Mouse (Mus musculus) WW6 (cell line): ENCODE measurements around the gene Hs3st6.
A peak's percentile ranks its signal among the peaks of the same experiment; 100 is the strongest.

Experiments
- DNase-seq: peaks from one replicate; pipeline ENCODE4 v3.0.0-alpha.2; 2013; ENCODE audit warnings: low read depth, low spot score

The Hs3st6 gene

GRCm38 (mm10) chr17:24766266-24766875 is 13.6 kb downstream of the Hs3st6 start:
- no peak for DNase-seq

DNA sequence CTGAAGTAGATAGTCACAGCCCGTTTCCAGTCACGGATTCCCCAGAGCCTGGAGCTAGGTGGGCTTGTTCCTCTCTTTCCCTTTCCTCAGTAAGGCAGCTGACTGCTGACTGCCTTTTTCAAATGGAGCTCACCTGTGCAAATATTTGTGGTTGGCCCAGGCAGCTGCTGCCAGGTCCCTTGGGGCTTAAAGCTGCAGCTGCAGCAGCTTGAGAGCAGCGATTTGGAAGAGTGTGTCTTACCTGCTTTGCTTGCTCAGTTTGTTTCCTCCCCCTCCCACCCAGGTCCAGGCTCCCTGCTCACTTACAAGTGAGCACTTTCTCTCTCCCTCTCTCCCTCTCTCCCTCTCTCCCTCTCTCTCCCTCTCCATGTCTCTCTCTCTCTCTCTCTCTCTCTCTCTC is 16.4 kb downstream of the Hs3st6 start:
- no peak for DNase-seq

- DNase-seq, result no peak
These were observed 20.5 kb downstream of the Hs3st6 start for GRCm38 (mm10) chr17:24773241-24773640.

- DNase-seq, result no peak
These were observed 22.4 kb downstream of the Hs3st6 start for GRCm38 (mm10) chr17:24775173-24775572.

DNA sequence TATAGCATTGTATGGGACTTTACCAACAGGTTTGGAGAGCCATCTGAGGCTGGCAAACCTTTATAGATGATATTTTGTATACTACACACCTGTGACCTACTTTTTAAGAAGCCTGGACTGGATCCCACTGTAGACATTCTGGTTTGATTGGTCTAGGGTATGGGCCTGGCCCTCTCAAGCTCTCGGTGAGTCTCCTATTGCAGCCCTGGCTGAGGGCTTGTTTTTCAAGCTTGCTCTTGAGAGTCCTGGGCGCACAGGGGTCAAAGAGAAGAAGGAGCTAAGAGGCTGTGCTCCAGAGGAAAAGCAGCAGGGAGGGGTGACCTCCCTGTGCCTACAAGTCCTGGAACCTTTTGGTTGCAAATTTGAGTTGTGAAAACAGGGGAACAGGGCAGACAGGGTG is 24.3 kb downstream of the Hs3st6 start:
- DNase-seq, result no peak

GRCm38 (mm10) chr17:24780821-24781220 is 28.0 kb downstream of the Hs3st6 start:
- DNase-seq, result no peak

- DNase-seq, result no peak
These were observed 39.4 kb downstream of the Hs3st6 start for GRCm38 (mm10) chr17:24792190-24792589.

DNA sequence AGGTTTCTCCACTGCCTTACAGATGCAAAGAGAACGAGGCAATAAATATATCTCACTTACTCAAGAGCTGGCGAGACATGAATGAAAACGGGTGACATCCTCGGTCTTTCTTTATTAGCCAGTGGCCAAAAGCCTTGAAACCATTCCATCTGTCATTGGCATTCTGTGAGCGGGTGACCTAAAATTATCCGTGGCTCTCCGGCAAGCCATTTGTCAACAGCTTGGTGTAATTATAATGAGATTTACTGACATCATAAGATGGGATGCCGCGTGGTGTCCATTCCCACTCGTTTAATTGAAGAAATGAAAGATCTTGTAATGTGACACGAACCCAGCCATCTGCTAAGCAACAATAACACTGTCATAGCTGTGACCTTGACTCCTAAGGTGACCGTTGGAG is 42.0 kb downstream of the Hs3st6 start:
- DNase-seq, result no peak

GRCm38 (mm10) chr17:24796969-24797368 is 44.2 kb downstream of the Hs3st6 start:
- DNase-seq, result no peak

DNA sequence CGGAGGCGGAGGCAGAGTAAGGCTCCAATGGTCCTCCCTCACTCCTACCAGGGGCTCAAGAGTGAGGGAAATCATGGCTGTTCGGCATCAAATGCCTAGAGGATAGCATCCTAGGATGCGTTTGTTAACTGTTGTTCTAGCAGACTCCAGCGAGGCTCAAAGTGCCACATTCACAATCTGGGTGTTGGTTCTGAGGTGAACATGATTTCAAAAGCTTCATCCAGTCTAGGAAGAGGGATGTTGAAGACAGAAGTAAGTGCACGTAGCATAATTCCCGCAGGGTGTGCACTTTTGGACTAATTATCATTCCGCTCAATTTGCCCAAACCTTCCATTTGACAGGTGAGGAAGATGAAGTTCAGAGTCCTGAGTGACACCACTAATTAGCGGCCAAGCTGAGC is 45.4 kb downstream of the Hs3st6 start:
- DNase-seq, result no peak

GRCm38 (mm10) chr17:24799476-24799875 is 46.7 kb downstream of the Hs3st6 start:
- DNase-seq, result no peak

DNA sequence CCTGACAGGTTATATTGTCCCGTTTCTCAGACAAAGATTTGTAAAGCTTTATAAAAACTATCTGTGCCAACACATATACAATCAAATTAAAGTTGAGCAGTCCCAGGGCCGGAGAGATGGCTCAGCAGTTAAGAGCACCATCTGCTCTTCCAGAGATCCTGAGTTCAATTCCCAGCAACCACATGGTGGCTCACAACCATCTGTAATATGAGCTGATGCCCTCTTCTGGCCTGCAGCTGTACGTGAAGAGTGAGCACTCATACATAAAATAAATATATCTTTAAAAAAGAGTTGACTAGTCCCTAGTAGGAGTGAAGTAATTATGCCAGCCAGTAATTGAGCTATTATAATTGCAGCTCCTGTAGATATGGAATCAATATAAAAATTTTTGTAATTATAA is 47.7 kb downstream of the Hs3st6 start:
- no peak for DNase-seq

DNA sequence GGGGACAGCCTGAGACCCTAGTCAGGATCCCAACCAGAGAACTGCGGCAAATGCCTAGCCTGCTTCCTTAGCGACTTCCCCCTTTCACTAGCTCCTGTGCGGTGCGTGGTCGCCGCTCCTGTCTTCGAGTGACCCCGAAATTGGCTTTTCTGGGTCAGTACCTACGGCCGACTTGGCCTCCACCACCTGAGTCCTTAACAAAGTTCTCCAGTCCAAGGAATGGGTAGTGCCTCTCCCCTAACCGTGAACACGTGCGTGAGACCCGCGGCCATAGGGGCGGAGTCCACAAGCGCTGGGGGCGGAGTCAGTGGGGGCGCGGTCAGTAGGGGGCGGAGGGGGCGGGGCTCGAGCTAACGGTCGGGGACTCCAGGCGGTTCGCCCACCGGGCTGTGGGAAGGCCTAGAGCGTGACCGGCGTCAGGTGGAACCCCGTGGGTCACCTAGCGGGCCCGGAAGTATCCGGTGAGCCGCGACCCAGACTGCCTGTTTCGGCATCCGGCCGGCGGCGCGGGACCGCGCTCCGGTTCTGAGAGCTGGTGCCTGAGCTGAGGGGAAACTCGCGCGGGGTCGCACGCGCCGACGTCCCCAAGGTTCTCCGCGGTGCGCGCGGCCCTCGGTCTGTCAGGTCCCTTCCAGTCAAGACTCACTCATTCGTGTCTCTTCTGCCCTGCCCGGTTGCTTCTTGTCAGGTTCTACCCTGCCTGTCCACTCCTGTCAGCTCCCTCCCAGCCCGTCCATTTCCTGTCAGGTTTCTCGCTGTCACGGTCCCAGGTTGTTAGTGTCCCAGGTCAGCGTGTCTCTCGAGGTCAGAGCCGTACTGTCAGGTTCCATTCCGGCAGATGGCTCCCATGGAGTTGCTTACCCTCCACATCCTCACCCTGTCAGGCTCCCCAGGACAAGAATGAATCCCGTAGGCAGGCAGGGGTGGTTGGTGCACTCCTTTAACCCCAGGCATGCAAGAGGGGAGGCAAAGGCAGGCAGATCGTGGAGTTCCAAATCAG is 51.5 kb downstream of the Hs3st6 start, which contains the start of gene Meiob:
TSS of gene Meiob (plus strand) at position 338 of the 1,000 bp plus-strand sequence.
- DNase-seq, result peak; percentile 62
